Mouse (Mus musculus) NIH3T3 (cell line): ENCODE data around the gene Slc6a20a.
"Not testable (repeated sequence)": the region's sequence is repeated elsewhere in the genome, so short reads cannot be mapped to it uniquely, and the experiment has no call there.

ENCODE experiments used
- DNase-seq: peaks from one replicate; pipeline ENCODE4 v3.0.0-alpha.2; 2012; ENCODE audit warnings: low read depth

Slc6a20a gene

DNA sequence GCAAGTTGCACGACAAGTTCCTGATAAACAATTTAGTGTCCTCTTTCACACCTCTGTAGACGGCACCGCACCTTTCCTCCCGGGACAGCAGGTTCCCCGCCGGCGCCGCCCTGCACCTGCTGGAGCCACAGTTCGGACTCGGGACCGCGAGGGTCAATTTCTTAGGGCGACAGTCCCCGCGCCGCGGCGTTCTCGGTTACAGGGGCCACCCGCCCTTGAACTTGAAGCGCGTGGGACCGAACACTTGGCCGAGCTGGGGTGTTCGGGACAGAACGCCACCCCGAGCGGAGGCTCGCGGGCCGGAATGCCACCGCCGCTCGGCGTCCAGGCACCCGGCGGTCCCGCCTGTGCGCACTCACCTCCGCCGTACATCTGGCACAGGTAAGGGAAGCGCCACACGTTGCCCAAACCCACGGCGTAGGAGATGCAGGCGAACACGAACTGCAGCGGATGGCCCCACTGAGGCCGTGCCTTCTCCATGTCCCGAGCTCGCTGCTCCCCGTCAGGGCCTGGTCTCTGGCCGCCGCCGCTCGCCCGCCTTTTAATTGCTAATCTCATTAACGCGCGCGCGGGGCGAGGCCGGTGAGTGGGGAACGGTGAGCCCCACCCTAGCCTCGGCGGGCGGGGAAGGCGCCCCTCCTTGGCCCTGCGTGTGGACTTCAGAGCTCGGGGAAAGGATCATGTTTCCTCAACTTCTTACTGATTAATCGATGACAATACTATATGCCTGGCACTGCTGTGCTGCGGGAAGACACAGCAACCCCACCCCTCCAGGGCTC, at the start of gene Slc6a20a, which contains the start of gene Ccr9:
TSS of gene Slc6a20a (minus strand) at position 559 of the 779 bp plus-strand sequence.
TSS of gene Ccr9 (plus strand) at position 113 of the 779 bp plus-strand sequence.
- DNase-seq = no peak

DNA sequence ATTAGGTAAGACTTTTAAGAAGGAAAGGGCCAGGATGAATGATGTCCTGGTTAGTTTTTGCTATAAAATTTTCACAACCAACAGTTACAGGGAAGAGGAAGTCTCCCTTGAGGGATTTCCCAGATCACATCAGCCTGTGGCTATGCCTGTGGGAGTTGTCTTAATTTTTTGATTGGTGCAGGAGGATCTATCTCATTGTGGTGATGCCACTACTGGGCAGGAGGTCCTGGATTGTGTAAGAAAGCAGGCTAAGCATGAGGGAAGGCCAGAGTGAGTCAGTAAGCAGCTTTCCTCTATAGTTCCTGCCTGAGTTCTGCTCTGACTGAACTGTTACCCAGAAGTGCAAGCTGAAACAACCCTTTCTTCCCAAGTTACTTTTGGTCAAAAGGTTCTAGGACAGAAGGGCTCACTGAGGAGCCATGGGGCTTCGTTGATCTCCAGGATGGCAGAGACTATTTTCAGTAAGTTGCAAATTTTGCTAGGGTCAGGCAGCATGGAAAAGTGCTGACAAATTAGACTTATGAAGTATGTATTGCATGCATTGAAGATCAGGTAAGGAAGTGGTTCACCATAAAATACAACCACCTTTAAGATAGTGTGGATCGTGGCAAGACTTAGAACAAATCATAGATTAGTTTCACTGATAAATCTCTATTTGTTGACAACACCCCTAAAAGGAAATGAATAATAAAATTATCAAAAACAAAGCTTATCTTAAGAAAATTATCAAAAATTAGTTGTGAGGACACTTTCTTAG, 44.2 kb upstream of the Slc6a20a start:
- peak; percentile 14 for DNase-seq

DNA sequence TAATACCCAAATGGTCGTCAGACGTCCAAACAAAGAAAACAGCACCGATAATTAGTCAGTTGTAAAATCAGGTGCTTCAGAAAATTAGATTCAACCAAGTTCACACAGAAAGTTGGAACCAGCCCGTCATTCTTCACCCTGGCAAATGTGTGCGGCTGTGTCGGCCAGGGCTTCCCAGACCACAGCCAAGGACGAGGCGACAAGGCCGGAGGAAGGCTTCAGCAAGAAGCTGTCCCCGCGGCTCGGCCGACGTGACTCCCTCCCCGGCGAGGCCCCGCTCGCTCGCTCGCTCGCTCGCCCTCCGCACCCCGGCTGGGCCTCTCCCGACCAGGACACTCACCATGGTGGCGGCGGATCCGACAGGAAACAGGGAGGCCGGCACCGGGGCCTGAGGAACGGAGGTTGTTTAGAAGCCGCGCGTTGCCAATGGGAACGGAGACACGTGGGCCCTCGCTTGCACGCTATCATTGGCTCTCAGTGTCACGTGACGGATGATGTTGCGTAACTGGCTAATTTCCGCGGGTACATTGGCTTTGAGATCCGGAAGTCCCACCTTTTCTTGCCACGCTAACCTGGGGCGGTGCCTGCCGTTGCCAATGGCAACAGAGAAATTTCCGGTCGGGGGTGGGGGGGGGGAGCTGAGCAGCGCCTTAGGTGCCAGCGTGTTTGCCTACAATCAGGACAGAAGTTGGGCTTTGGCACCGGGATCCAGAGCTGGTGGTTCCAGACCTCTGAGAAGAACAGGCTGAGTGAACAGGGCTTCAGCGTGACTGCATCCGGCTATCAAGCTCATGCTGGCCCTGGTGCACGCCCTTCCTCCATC, 38.7 kb upstream of the Slc6a20a start, which contains the start of gene Lztfl1:
TSS of gene Lztfl1 (minus strand) at position 512 of the 823 bp plus-strand sequence.
- DNase-seq = peak; percentile 99

DNA sequence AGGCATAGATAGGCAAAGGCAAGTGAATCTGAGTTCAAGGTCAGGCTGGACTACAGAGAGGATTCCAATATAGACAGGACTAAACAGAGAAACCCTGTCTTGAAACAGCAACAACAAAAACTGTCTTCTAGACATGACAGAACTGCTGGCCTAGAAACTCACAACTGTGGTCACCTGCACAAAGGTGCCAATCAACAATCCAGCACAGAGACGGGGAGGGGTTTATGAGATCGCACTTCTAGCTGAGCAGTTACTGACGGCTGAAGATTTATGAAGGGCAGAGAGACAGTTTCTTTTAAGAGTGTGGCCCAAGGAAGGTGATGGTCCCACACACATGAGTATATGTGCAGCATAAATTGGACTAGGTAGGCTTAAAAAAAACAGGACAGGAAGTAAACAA, 37.6 kb upstream of the Slc6a20a start:
- DNase-seq = no peak

DNA sequence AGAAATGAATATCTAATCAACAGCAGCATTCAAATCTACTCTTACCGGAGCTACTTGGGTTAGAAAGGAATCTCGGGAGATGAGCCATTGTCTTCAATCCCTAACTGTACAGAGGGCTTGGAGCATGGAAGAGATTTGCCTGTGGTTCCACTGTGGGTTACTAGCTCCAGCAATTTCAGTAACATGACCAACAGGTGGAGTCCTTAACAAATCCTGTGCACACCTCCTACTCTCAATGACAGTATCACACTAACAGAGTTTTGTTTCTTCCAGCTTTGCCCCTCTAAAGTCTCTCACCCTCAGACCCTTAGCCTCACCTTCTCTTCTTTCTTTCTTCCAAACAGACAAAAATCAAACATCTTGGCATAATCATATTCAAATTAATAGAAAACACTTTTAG, 34.4 kb upstream of the Slc6a20a start:
- DNase-seq = peak; percentile 24

DNA sequence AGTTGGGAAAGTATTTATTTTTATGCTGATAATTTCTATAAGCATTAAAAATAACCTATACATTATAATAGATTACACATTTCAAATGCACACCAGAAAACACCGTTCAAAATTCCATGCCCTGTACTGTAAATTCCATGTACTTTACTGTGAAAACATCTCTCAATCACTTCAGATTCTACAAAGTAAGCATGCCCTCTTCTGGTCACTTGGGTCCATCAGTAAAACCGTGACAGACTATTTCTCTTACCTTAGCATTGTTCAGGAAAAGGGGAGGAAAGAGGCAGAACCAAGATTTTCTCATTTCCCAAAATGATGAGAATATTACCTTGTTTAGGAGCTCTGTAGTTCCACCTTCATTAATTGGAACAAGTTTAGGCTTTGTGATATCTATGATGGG, 30.5 kb upstream of the Slc6a20a start:
- DNase-seq = peak; percentile 17

DNA sequence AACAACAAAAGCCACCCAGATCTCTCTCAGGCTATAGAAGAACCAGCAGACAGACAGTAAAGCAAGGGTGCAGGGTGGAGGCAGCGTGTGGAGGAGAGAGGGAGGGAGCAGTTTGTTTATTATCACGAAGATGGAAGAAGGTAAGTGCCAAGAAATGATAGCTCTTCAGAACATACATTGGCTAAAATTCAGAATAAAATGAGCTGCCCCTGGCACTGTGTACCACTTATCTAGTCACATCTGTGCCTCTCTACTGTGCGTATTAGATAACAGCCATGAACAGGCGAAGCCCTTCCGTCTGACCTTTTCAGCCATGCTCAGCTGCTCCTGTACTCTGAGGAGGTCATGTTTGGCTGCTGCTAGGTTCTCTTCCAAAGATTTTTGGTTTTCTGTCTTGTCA, 23.1 kb upstream of the Slc6a20a start:
- no peak for DNase-seq

DNA sequence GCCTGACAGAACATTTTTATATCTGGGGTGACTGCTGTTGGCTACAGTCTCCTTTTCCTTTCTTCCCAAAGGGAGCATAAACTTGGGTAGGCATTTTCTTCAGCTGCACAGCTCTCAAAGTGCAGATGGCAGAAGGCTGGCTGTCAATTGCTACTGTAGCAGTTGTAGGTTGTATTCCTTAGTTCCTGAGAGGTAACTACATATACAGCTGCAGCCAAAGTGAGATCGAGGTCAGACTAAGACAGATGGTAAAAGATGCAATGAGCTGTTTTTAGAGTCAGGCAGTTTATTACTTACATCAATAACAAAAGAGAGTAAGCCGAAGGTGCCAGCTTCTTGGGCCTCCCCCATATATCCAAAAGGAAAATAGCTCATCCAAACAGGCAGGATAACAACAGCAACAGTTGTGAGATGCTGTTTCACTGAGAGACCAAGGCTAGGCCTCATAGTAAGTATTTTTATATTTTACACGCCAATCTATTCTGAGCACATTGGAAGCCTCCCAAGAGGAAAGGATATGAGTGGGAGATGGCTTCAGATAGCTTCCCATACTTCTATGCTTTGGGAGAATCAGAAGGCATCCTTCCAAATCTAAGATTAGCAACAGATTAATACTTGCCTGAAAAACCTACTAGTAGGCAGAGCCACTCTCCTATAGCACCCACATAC, 17.1 kb upstream of the Slc6a20a start:
- no peak for DNase-seq

DNA sequence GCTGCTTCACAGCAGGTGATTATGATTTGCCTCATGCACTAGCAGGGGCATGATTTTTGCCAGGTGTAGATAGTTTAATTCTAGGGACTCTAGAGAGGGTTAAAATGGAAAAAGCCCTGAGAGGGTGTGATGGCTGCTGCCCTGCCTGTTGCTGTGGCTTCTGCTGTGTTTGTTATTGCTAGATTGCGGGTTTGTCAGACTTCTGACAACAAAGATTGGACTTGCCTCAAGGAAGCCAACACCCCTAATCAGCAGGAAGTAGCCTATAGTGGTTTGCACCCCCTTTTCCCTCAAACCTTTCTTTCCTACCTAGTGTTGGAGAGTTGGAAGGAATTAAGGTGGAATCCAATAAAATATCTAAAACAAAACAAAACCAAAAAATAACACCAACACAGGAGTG, 9.5 kb upstream of the Slc6a20a start:
- DNase-seq = no peak

DNA sequence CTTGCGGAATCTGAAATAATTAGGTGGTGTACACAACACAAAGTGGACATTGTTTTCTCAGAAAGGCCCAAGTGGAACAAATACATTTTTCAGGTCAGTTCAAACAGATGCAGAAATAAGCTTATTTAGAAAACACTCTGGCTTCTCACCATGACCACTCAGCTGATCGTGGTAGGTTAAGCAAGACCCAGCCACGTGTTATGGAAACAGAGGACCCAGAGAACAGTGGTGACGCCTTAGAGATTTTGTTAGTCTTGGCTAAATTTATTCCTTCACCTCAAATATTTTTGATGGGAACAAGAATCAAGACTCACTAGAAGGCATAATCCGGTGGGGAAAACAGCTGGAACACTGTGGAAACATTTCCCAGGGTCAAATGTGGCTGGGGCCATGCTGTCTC, 7.5 kb upstream of the Slc6a20a start:
- no peak for DNase-seq

DNA sequence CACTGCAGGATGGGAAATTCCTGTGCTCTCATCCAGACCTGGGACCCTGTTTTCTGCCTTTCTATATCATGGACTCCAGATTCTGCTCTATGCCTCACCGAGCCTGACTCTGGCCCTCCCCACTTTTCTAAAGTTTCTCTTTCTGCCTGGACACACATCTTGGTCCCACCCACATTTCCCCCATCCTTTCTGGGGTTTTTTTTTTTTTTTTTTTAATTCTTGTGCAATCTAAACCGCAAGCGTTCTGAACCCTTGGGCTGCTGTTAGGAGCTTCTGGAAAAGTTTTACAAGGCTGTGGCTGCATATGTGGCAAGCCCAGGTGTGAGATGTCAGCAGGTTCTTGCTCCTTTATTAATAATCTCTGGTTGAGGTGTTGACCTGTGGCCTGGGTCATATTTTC, 5.0 kb upstream of the Slc6a20a start:
- DNase-seq = peak; percentile 38

DNA sequence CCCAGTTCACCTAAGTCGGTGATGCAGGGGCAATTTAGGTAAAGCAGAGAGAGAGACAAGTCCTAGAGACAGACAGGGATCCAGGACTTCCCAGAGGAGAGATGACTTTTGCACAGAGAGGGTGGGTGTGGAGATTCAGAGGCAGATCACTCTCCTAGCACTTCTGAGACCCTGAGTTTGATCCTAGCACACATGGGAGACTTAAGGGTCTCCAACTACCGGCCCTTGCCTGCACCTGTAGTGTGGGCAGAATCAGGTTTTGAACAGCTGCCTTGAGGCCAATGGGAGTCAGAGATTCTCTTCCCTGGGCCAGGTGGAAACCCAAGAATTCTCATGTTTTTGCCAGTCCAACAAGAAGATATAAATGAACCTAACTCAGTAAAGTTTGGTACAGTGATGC, 513 bp upstream of the Slc6a20a start:
- DNase-seq = no peak

DNA sequence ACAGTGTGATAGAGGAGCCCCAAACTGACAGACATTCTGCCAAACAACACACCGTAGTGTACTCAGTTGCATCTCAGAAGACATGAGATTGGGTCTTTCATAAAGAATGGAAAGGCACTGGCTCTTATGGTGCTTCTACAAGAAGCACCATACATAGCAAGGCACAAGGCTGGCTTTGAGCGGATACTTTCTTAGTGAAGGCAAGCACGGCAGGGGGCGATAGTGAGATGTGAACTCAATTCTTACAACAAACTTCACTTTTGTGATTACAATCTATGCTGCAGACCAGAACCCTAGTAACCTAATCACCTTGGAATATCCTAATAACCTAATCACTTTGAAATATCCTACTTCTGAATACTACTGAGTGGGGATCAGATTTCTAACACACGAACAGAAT, 13.0 kb downstream of the Slc6a20a start:
- DNase-seq = peak; percentile 77

DNA sequence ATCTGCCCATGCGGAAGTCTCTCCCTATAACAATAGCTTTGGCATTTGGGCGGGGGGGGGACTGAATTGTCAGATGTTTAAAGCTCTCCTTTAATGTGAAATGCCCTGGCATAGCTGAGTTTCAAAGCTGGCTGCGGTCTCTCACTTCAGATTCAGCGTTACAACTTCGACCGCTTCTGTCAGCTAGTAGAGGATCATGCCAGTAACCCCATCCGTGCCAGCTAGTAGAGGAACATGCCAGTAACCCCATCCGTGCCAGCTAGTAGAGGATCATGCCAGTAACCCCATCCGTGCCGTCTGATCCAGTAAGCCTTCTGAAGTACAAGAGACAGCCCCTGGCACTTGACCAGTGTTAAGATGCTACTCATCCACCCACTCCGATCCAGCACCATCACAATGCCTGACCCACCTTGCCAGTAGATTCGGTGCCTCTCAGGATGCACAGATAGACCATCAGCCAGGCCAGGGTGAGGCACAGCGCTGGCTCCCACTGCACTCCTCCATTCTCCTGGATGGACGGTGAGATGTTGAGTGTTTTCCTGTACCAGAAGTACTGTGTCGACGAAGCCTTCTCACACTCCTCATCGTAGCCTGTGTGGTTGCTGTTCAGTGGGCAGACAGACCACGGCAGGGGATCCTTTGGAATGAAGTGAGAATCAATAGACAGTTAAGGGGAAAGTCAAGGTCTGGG, 18.6 kb downstream of the Slc6a20a start:
- DNase-seq = not testable (repeated sequence)

DNA sequence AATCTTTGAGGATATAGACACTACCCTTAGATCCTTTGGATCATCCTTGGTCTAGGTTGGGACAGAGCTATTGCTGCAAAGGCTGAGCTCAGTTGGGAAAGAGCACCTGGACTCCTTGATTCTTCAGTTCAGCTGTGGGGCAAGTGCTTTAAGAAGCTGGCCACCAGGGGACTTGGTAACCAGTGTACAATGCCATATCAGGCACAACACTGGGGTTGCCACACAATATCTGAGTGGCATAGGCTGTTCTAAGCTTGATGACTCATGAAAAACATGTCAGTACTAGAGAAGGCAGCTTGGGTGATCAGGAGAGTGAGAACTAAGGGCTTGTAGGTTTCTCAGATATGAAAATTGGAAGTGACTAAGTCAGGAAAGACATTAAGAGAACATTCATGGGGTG, 19.7 kb downstream of the Slc6a20a start:
- DNase-seq = no peak

DNA sequence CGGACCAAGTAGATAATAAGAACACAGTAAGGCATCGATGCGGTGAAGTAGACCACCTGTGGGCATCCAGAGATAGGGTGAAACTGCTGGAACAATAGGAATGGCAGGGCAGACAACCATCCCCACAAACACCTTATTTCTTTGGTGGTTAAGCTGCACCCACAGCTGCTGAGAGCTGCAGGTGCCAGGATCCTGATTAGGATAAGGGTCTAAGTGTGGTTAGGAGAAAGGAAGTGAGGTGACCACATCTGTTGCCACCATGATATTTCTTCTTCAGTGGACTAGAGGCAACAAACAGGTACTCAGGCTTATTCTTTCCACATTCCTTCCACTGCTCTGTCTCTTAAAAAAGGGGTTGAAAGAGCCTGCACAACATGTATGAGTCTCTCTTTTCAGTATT, 21.2 kb downstream of the Slc6a20a start:
- no peak for DNase-seq

DNA sequence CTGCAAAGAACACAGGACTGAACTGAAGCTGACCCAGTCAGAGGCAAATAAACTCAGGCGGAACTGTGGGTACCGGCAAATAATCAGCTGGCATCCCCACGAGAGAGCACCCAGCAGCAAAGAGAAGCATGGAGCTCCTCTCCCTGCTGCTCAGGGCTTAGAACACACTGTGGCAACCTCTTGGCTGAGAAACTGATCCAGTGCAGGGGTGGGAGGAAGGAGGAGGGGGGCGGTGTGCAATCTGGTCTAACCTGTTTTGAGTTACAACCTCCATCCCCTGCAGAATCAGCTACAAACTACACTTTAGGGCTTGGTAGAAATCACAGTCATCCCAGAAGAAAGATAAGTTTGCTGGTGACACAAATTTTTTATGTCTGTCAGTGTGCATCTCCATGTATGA, 27.3 kb downstream of the Slc6a20a start:
- DNase-seq = no peak

DNA sequence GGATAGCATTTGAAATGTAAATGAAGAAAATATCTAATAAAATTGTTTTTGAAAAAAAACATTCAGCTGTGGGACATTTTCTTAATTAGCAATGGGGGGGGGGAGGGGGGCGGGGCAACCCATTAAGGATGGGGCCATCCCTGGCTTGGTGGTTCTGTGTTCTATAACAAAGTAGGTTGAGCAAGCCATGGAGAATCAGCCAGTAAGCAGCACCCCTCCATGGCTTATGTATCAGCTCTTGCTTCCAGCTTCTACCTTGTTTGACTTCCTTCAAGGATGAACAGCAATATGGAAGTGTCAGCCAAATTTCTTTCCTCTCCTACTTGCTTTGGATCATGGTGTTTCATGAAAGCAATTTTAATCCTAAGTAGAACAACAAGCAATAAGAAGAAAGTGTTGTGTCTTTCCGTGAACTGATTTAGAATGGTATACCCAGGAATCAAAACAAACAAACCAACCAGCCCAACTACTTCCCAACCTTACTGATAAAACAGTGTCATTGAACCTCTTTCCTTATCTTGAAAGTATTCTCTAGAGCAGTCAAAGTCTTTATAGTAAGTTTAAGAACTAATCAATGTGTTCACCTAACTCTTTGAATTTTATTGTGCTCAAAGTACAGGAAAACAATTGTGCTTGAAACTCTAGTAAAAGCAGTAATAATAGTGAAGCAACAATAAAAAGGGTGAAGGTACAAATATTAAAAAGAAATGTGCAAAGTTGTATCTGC, 28.7 kb downstream of the Slc6a20a start:
- no peak for DNase-seq

DNA sequence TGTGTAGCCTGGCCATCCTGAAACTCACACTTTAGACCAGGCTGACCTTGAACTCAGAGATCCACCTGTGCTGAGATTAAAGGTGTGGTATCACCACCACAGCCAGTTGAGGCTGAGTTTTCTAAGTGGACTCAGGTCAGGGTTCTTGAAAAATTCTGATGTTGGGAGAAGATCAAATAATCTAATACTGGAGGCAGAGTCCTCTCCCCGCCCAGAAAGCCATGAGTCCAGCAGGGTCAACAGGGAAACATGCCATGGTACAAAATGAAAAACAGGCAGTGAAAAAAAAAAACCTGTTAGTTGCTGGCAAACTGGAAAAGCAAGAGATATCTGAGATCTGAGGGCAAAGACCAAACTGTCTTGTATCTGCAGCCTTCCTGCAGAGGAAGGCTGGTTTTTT, 38.6 kb downstream of the Slc6a20a start:
- DNase-seq = no peak

DNA sequence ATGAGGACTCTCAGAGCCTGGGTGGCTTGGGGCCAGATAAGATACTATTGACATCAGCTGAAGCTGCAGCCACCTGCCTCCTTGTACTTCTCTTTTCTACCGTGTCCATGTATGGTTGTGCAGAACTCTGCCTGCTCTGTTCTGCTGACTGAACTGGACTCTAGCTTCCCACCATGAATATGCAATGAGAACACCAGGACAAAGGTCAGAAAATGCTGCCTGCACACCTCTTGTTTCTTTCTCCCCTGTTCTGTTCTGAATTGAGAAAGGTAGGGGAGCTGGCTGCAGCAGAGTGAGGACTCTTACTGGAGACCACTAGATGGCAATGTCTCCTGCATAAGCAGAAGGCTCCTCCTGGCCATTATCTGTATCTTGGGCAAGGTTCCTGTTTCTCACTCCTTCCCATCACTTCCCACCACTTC, 40.0 kb downstream of the Slc6a20a start:
- DNase-seq = peak; percentile 62

DNA sequence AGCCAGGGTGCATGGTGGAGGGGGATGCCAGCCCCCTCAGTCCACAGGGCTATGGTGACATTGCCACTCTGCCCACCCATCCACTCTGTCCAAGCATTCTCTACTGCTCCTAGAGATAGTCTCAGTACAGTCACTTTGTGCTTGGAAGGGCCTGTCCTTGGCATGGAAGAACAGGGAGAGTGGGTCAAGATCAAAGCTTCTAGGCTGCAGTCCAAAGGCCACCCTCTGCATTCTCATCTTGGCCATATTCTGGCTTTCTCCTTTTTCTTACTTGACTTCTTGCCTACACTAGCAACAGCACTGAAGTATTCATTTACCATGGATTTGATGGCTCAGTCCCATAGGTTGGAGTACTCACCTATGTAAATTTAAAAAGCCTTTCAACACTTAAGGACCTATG, 40.5 kb downstream of the Slc6a20a start:
- no peak for DNase-seq
